Mouse (Mus musculus) Patski (cell line): ENCODE results near the gene Tbc1d1. TPM values are rescaled to one million over a fixed set of nuclear protein-coding genes. Genes with fewer than 3 reads are reported as not detected.

Experiments
- ATAC-seq: fragments of 100-300 bp; one replicate; pipeline ENCODE4 v1.8.0; 2021
- CTCF ChIA-PET: fragments of 350-600 bp; sonication (Branson Sonifier 250); formaldehyde crosslinking; loops from one replicate; lab custom pipeline; 2022; ENCODE audit warnings: inconsistent platforms; lab: Charles Lee
- POLR2A ChIA-PET: fragments of 350-600 bp; sonication (Branson Sonifier 250); formaldehyde crosslinking; loops from one replicate; lab custom pipeline; 2022; ENCODE audit warnings: antibody characterized with exemption, inconsistent platforms; lab: Charles Lee
- DNase-seq: peaks from one replicate; pipeline ENCODE4 v3.0.0-alpha.2; 2011; ENCODE audit warnings: low read depth, low spot score
- H3K27me3 ChIP-seq: fragments of 371-371 bp; one replicate; pipeline ENCODE4 v1.5.1; 2021
- CTCF ChIP-seq: fragments of 100-300 bp; IDR thresholded peaks from one replicate; pipeline ENCODE4 v1.5.1; 2021
- in situ Hi-C: fragments of 300-500 bp; cut with MboI; formaldehyde crosslinking; loops from 3 replicates; pipeline ENCODE4 v1.11.1; 2018; ENCODE audit warnings: low pct_unique_long_range_greater_than_20kb, mixed read lengths
- polyA plus RNA-seq: library from polyadenylated mRNA; unstranded; gene quantifications from one replicate; pipeline ENCODE4 v1.2.3, GENCODE M21; 2021

The Tbc1d1 gene
- 45.9 TPM for polyA plus RNA-seq

DNA sequence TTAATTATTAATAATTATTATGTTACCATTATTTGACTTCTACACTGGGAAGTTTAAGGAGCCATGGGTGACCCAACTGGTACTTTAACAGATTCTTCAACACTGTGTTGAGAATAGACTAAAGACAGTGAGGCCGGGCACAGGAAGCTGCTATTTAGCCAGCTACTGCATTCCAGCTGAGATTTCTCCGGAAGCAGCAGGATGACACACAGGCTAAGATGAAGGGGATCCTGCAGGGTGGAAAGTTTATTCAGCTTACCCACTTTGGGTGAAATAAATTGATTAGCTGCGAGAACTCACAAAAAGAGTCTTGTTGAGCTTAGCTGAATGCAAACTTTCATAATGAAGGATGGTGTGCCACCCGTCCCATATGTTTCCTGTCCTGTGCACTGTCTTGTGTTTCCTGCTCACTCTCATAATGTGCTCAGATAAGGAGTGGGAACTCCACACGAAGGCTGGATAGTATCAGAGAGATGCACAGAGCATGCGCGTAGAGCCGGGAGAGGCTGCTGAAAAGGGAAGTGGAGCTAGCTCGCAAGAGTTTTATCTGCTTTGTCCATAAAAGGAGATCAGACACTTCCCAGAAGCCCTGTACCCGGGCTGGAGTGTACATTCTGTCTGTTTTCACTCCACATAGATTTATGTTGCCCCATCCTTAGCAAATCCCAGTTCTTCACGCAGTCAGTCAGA, at the start of gene Tbc1d1:
Gene Tbc1d1, plus strand, starts transcription at position 445 of the 690 bp plus-strand sequence.
- CTCF ChIA-PET = interaction anchor here (1.6 to 4.8 kb wide), 6 partner anchors 10 to 130 kb away, joined by 4 to 28 read pairs (median 6); no protein-coding TSS in a partner anchor
- no peak for DNase-seq

DNA sequence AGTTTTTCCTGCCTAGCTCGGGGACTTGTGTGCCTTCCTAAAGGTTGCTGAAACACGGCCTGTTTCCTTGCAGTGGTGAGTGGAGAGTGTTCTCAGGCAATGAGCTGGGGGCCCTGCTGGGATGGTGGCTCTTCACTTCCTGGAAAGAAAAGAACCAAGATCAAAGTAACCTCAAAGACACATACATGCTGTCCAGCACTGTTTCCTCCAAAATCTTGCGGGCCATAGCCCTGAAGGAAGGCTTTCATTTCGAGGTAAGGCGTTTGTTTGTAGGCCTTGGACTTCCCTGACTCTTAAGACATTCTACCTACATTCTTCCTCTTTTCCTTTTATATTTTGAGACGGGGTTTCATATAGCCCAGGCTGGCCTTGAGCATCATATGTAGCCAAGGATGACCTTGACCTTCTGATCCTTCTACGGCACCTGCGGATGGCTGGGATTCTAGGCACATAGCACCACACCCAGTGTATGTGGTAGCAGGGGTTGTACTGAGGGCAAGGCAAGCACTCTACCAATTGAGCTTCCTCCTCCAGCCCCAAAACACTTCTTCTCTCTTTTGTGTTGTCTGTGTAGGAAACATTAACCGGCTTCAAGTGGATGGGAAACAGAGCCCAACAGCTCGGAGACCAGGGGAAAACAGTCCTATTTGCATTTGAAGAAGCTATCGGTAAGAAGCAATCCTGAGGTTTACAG, 48.4 kb upstream of the Tbc1d1 start:
- no peaks in the 10 kb centered on the region for H3K27me3 ChIP-seq
- in situ Hi-C loops = no loop called here
- POLR2A ChIA-PET = no interaction called here
- DNase-seq = no peak
- no peak for TF ChIP-seq CTCF
- ATAC-seq = no peak
- CTCF ChIA-PET = interaction anchor here (1.2 to 3.5 kb wide), 5 partner anchors 8 to 171 kb away, joined by 3 to 24 read pairs (median 4); partner anchors contain the start of gene Pgm2

More for the DNA sequence above, at the start of gene Tbc1d1:
- peaks cover 6% of the 10 kb centered on the region for H3K27me3 ChIP-seq
- ATAC-seq = peak; percentile 5
- in situ Hi-C loops = no loop called here
- TF ChIP-seq CTCF = no peak
- POLR2A ChIA-PET = interaction anchor here (1.6 kb wide), 1 partner anchor 9 kb away, joined by 4 read pairs; no protein-coding TSS in a partner anchor

GRCm38 (mm10) chr5:64109217-64109616, 46.9 kb upstream of the Tbc1d1 start:
- TF ChIP-seq CTCF = peak; percentile 63
- H3K27me3 ChIP-seq = no peaks in the 10 kb centered on the region
- ATAC-seq = no peak
- ChIA-PET CTCF (interaction anchor here (1.1 to 3.5 kb wide), 10 partner anchors 9 to 202 kb away, joined by 3 to 24 read pairs (median 4); partner anchors contain the start of gene Pgm2), POLR2A (no interaction called here)
- DNase-seq = no peak
- in situ Hi-C loops = no loop called here

DNA sequence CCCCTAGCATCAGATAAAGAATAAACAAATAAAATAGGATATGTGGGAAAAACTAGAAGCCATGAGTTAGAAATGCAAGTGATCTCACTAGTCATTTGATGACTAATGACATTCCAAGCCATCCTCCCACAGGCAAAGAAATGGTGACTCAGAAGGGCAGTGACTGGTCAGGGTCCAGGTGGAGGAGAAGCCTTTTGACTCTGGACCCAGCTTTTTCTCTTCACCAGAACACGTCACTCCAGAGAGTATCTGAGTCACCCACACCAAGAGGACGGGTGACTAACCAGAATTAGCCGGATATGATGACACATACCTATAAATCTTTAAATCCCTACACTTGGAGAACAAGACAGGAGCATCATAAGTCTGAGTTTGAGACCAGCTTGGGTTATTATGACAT, 43.7 kb upstream of the Tbc1d1 start:
- DNase-seq = peak; percentile 98
- ATAC-seq = peak; percentile 99
- POLR2A ChIA-PET = interaction anchor here (0.5 to 1.0 kb wide), 2 partner anchors 16 to 50 kb away, joined by 3 to 4 read pairs; no protein-coding TSS in a partner anchor
- in situ Hi-C loops = loop anchor here (10.0 kb wide), 1 partner anchor 752 kb away; no protein-coding TSS in a partner anchor
- CTCF ChIA-PET = interaction anchor here (0.6 to 2.4 kb wide), 8 partner anchors 12 to 167 kb away, joined by 3 to 10 read pairs (median 4); no protein-coding TSS in a partner anchor
- no peaks in the 10 kb centered on the region for H3K27me3 ChIP-seq
- no peak for TF ChIP-seq CTCF

DNA sequence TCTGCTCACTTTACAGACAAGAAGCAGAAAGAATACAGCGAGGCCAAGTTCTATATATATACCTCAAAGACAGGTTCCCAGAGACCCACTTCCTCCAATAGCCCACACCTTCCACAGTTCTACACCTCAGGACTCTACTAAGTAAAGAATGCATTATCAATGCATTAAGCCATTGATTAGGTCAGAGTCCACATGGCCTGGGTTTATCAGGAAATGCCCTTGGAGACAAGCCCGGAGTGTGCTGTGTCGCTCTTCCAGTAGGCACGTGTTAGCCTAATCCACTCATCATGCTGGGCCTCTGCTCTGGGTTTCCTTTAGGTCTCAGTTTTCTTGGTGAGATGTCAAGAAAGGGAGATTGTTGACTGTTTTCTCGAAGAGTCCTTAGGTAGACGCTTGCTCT, 41.9 kb upstream of the Tbc1d1 start:
- DNase-seq = no peak
- in situ Hi-C loops = loop anchor here (10.0 kb wide), 1 partner anchor 751 kb away; no protein-coding TSS in a partner anchor
- CTCF ChIA-PET = no interaction called here
- ATAC-seq = no peak
- POLR2A ChIA-PET = no interaction called here
- no peaks in the 10 kb centered on the region for H3K27me3 ChIP-seq
- no peak for TF ChIP-seq CTCF

GRCm38 (mm10) chr5:64117191-64117590, 38.9 kb upstream of the Tbc1d1 start:
- ChIA-PET CTCF (interaction anchor here (1.2 kb wide), 1 partner anchor 20 kb away, joined by 3 read pairs; no protein-coding TSS in a partner anchor), POLR2A (interaction anchor here (1.8 kb wide), 1 partner anchor 18 kb away, joined by 4 read pairs; no protein-coding TSS in a partner anchor)
- in situ Hi-C loops = loop anchor here (10.0 kb wide), 1 partner anchor 748 kb away; no protein-coding TSS in a partner anchor
- no peaks in the 10 kb centered on the region for H3K27me3 ChIP-seq
- ATAC-seq = no peak
- DNase-seq = no peak
- TF ChIP-seq CTCF = no peak

DNA sequence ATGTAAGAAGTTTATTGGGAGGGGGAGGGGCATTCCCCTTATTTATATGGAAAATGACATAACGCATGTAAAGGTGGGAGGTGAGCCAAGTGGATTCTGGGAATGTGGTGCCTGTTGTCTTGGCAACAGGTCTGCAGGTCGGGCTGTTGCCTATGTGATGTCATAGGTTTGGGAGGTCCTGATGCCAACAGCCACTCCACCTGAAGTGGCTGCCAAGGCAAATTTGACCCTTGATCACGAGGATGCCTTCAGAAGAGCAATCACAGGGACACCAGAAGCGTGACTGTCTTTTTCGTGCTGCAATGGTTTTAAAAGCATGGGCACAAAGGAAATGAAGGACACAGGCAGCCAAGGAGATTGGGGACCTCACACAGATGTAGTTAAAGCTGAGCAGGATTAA, 30.3 kb upstream of the Tbc1d1 start:
- CTCF ChIA-PET = no interaction called here
- POLR2A ChIA-PET = no interaction called here
- no peak for TF ChIP-seq CTCF
- DNase-seq (no peak), ATAC-seq (no peak)
- in situ Hi-C loops = no loop called here
- no peaks in the 10 kb centered on the region for H3K27me3 ChIP-seq

DNA sequence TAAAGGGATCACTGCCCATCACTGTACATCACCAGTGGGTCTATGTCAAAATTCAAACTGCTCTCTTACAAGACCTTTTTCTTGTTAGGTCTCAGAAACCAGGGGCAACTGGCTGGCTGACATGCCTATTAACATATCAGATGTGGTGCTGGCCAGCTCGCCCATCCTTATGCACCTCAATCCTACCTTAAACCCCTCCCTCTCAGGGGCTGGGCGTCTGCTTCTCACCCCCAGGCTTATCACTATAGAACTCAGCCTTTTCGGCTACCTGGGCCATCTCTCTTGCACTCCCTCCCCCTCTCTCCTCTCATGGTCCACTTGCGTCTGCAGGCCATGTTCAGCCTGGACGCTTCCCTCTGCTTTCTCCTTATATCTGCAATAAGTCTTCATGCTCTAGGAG, 24.6 kb upstream of the Tbc1d1 start:
- H3K27me3 ChIP-seq = no peaks in the 10 kb centered on the region
- ATAC-seq (no peak), DNase-seq (no peak)
- no peak for TF ChIP-seq CTCF
- in situ Hi-C loops = no loop called here
- CTCF ChIA-PET = interaction anchor here (1.5 kb wide), 1 partner anchor 139 kb away, joined by 3 read pairs; no protein-coding TSS in a partner anchor
- POLR2A ChIA-PET = interaction anchor here (0.6 kb wide), 1 partner anchor 134 kb away, joined by 5 read pairs; no protein-coding TSS in a partner anchor

- ATAC-seq (no peak), DNase-seq (no peak)
- ChIA-PET CTCF (no interaction called here), POLR2A (no interaction called here)
- TF ChIP-seq CTCF = no peak
- no peaks in the 10 kb centered on the region for H3K27me3 ChIP-seq
- in situ Hi-C loops = no loop called here
Measured at GRCm38 (mm10) chr5:64133901-64134300, 22.2 kb upstream of the Tbc1d1 start.

DNA sequence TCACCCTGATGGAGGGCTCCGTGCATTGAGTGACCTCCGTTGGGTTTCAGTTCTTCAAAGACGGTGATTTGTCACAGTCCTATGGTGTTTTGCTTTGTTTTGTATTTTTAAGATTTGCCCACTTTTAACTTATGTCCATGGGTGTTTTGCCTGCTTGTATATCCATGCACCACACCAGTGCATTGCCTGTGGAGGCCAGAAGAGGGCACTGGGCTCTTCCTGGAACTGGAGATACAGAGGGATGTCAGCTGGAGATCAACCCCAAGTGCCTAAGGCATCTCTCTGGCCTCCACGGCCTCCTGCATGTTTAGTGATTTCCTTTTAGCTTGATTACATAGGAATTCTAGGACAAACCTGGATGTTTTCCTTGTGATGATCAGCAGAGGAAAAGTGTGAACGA, 19.8 kb upstream of the Tbc1d1 start:
- ChIA-PET CTCF (interaction anchor here (0.7 to 3.2 kb wide), 9 partner anchors 10 to 139 kb away, joined by 3 to 28 read pairs (median 4); partner anchors contain the start of gene Tbc1d1), POLR2A (no interaction called here)
- no peaks in the 10 kb centered on the region for H3K27me3 ChIP-seq
- in situ Hi-C loops = loop anchor here (5.0 kb wide), 1 partner anchor 131 kb away; no protein-coding TSS in a partner anchor
- TF ChIP-seq CTCF = peak; percentile 89
- DNase-seq (no peak), ATAC-seq (peak; percentile 62)
